Mouse (Mus musculus) lung, postnatal 0 days (tissue): ENCODE results near the gene Clic1. TPM values are rescaled to one million over a fixed set of nuclear protein-coding genes. Genes with fewer than 3 reads are reported as not detected.

Source experiments
- ATAC-seq: fragments of 200-750 bp; cut with Nextera tagmentation; 2 replicates; pipeline ENCODE4 v1.8.0; 2017; ENCODE audit warnings: moderate library complexity
- DNase-seq: peaks from one replicate; pipeline ENCODE4 v3.0.0-alpha.2; 2016; ENCODE audit warnings: low spot score
- H3K27ac ChIP-seq: fragments of 300-500 bp; sonication (generic); 2 replicates; pipeline ENCODE4 v1.5.1; 2014; ENCODE audit warnings: antibody characterized with exemption, mild to moderate bottlenecking, low read length, mixed read lengths
- H3K27me3 ChIP-seq: fragments of 300-500 bp; sonication (generic); replicated peaks from 2 replicates; pipeline ENCODE4 v1.6.1; 2014; ENCODE audit warnings: low read length, mixed read lengths; ENCODE audit not compliant: insufficient read depth
- H3K36me3 ChIP-seq: fragments of 300-500 bp; sonication (generic); 2 replicates; pipeline ENCODE4 v1.6.1; 2014; ENCODE audit warnings: low read length, mixed read lengths; ENCODE audit not compliant: insufficient read depth
- H3K4me1 ChIP-seq: fragments of 300-500 bp; sonication (generic); 2 replicates; pipeline ENCODE4 v1.6.1; 2014; ENCODE audit warnings: antibody characterized with exemption, low read depth, low read length, mixed read lengths; ENCODE audit not compliant: insufficient read depth
- H3K4me2 ChIP-seq: fragments of 300-500 bp; sonication (generic); replicated peaks from 2 replicates; pipeline ENCODE4 v1.6.1; 2014; ENCODE audit warnings: low read depth, mild to moderate bottlenecking, low read length, moderate library complexity, mixed read lengths
- H3K4me3 ChIP-seq: fragments of 300-500 bp; sonication (generic); 2 replicates; pipeline ENCODE4 v1.5.1; 2014; ENCODE audit warnings: low read depth, low read length
- H3K9ac ChIP-seq: fragments of 300-500 bp; sonication (generic); replicated peaks from 2 replicates; pipeline ENCODE4 v1.6.1; 2014; ENCODE audit warnings: low read depth, mild to moderate bottlenecking
- H3K9me3 ChIP-seq: fragments of 300-500 bp; sonication (generic); 2 replicates; pipeline ENCODE4 v1.6.1; 2016; ENCODE audit warnings: low read length, mixed read lengths
- CTCF ChIP-seq: IDR thresholded peaks from 2 replicates; pipeline ENCODE4 v1.5.1; 2016; ENCODE audit warnings: antibody characterized with exemption, mild to moderate bottlenecking
- EP300 ChIP-seq: IDR thresholded peaks from 2 replicates; pipeline ENCODE4 v1.6.1; 2016; ENCODE audit warnings: antibody characterized with exemption, mild to moderate bottlenecking, control low read depth
- WGBS: fragments of 180-500 bp; shearing (Covaris S2); extraction: QIAGEN DNeasy Blood & Tissue Kit; methylation state at CpG from one replicate; pipeline ENCODE4 v1.1.7; 2014; 5-methylcytosine and 5-hydroxymethylcytosine counted together
- polyA plus RNA-seq: library from polyadenylated mRNA; unstranded; fragments of >200 nt; fragmentation: Nextera tagmentation; extraction: Ambion mirVana; gene quantifications from 2 replicates; pipeline ENCODE4 v1.2.1, GENCODE M21; 2015

Clic1 gene
- polyA plus RNA-seq, 1 experiment from 2014 or later, result 355 TPM

GRCm38 (mm10) chr17:35104754-35105153 is 55.0 kb downstream of the Clic1 start:
- no peak overlapping the region for H3K4me2 ChIP-seq
- H3K27me3 ChIP-seq, result no peaks in the 10 kb centered on the region
- H3K36me3 ChIP-seq, result peaks cover 22% of the 10 kb centered on the region; the same call in 1 of the 2 replicates
- no peak overlapping the region for H3K27ac ChIP-seq
- H3K4me1 ChIP-seq, result no peaks in the 10 kb centered on the region
- DNase-seq (no peak), ATAC-seq (no peak)
- 67% methylated on average over 6 of the region's 6 CpGs for WGBS
- H3K4me3 ChIP-seq, result no peak overlapping the region
- TF ChIP-seq EP300 (no peak), CTCF (no peak)
- no peaks in the 10 kb centered on the region for H3K9me3 ChIP-seq
- H3K9ac ChIP-seq, result no peak overlapping the region

- H3K4me1 ChIP-seq, result no peaks in the 10 kb centered on the region
- H3K4me2 ChIP-seq, result no peak overlapping the region
- DNase-seq, result peak; percentile 66
- H3K9me3 ChIP-seq, result no peaks in the 10 kb centered on the region
- TF ChIP-seq EP300, result no peak
- TF ChIP-seq CTCF, result peak; percentile 73
- H3K4me3 ChIP-seq, result no peak overlapping the region
- H3K27ac ChIP-seq, result no peak overlapping the region
- 22% methylated on average over 13 of the region's 13 CpGs for WGBS
- H3K27me3 ChIP-seq, result no peaks in the 10 kb centered on the region
- ATAC-seq, result no peak
- peaks cover 22% of the 10 kb centered on the region; the same call in 1 of the 2 replicates for H3K36me3 ChIP-seq
- H3K9ac ChIP-seq, result no peak overlapping the region; the same call in 1 of the 2 replicates
These were observed 56.1 kb downstream of the Clic1 start for GRCm38 (mm10) chr17:35105740-35106389.

GRCm38 (mm10) chr17:35106522-35106921 is 56.8 kb downstream of the Clic1 start:
- Histone ChIP-seq H3K4me2 (no peak overlapping the region), H3K27ac (no peak overlapping the region), H3K36me3 (peaks cover 17% of the 10 kb centered on the region; the same call in 1 of the 2 replicates), H3K9ac (no peak overlapping the region), H3K9me3 (no peaks in the 10 kb centered on the region), H3K4me3 (no peak overlapping the region), H3K27me3 (no peaks in the 10 kb centered on the region), H3K4me1 (no peaks in the 10 kb centered on the region)
- WGBS, result 55% methylated on average over 3 of the region's 3 CpGs
- TF ChIP-seq EP300, result no peak
- peak; percentile 26; the same call in 1 of the 2 replicates for TF ChIP-seq CTCF
- DNase-seq, result no peak
- ATAC-seq, result no peak

- no peaks in the 10 kb centered on the region for H3K27me3 ChIP-seq
- H3K4me1 ChIP-seq, result no peaks in the 10 kb centered on the region
- TF ChIP-seq CTCF (no peak), EP300 (no peak)
- H3K27ac ChIP-seq, result no peak within 1 kb of the TSS
- no peak within 1 kb of the TSS for H3K4me2 ChIP-seq
- 78% methylated on average over 6 of the region's 6 CpGs for WGBS
- ATAC-seq (no peak), DNase-seq (no peak)
- H3K9me3 ChIP-seq, result no peaks in the 10 kb centered on the region
- H3K9ac ChIP-seq, result no peak within 1 kb of the TSS
- H3K4me3 ChIP-seq, result no peak within 1 kb of the TSS
- H3K36me3 ChIP-seq, result 0 out of 2 replicates have a peak, but pooled peaks cover 5% of the 10 kb centered on the region
These were observed 58.3 kb downstream of the Clic1 start, which contains the start of gene Ly6g5c for GRCm38 (mm10) chr17:35108097-35108496. Gene Ly6g5c, plus strand, starts transcription at chr17:35108279.

Other genes starting within 250 kb of the Clic1 start
- gene Cyp21a1, start 245.4 kb upstream of the Clic1 start, polyA plus RNA-seq, result not detected in 2 replicates
- gene Stk19, start 213.0 kb upstream of the Clic1 start, polyA plus RNA-seq, result 34.7 and 37.3 TPM in 2 replicates
- gene Dxo, start 212.9 kb upstream of the Clic1 start, polyA plus RNA-seq, result 39.8 and 40.9 TPM in 2 replicates
- gene Skiv2l, start 199.8 kb upstream of the Clic1 start, polyA plus RNA-seq, result 30.6 and 32.1 TPM in 2 replicates
- 45.0 and 49.0 TPM in 2 replicates for gene Nelfe, start 199.6 kb upstream of the Clic1 start, polyA plus RNA-seq
- 8.1 and 10.6 TPM in 2 replicates for gene Cfb, start 187.4 kb upstream of the Clic1 start, polyA plus RNA-seq
- gene Zbtb12, start 170.5 kb upstream of the Clic1 start, polyA plus RNA-seq, result 0.89 and 0.99 TPM in 2 replicates
- not detected in 2 replicates for gene Gm20547, start 167.9 kb upstream of the Clic1 start, polyA plus RNA-seq
- 11.7 and 13.6 TPM in 2 replicates for gene C2, start 151.7 kb upstream of the Clic1 start, polyA plus RNA-seq
- gene Ehmt2, start 151.5 kb upstream of the Clic1 start, polyA plus RNA-seq, result 28.7 and 35.6 TPM in 2 replicates
- 7.0 and 7.3 TPM in 2 replicates for gene Slc44a4, start 135.5 kb upstream of the Clic1 start, polyA plus RNA-seq
- 31.9 and 34.2 TPM in 2 replicates for gene Neu1, start 118.7 kb upstream of the Clic1 start, polyA plus RNA-seq
- gene Hspa1b, start 90.7 kb upstream of the Clic1 start, polyA plus RNA-seq, result 0.35 and 0.50 TPM in 2 replicates
- not detected in 2 replicates for gene Gm20481, start 80.1 kb upstream of the Clic1 start, polyA plus RNA-seq
- gene Hspa1a, start 77.8 kb upstream of the Clic1 start, polyA plus RNA-seq, result 8.2 and 11.9 TPM in 2 replicates
- gene Hspa1l, start 77.3 kb upstream of the Clic1 start, polyA plus RNA-seq, result 0.70 and 0.79 TPM in 2 replicates
- gene Lsm2, start 68.1 kb upstream of the Clic1 start, polyA plus RNA-seq, result 47.3 and 55.4 TPM in 2 replicates
- 24.6 and 24.7 TPM in 2 replicates for gene Vars, start 49.0 kb upstream of the Clic1 start, polyA plus RNA-seq
- 0.30 and 0.36 TPM in 2 replicates for gene Vwa7, start 33.4 kb upstream of the Clic1 start, polyA plus RNA-seq
- 1.7 TPM in 2 replicates for gene Sapcd1, start 21.9 kb upstream of the Clic1 start, polyA plus RNA-seq
- gene Msh5, start 3.2 kb upstream of the Clic1 start, polyA plus RNA-seq, result 1.8 and 2.4 TPM in 2 replicates
- gene Ddah2, start 9.1 kb downstream of the Clic1 start, polyA plus RNA-seq, result 238 and 247 TPM in 2 replicates
- 3.5 and 4.9 TPM in 2 replicates for gene Ly6g6c, start 15.4 kb downstream of the Clic1 start, polyA plus RNA-seq
- 2.1 and 2.3 TPM in 2 replicates for gene Mpig6b, start 16.2 kb downstream of the Clic1 start, polyA plus RNA-seq
- 2.8 and 3.1 TPM in 2 replicates for gene Ly6g6e, start 26.9 kb downstream of the Clic1 start, polyA plus RNA-seq
- 14.4 and 14.7 TPM in 2 replicates for gene Ly6g6d, start 28.1 kb downstream of the Clic1 start, polyA plus RNA-seq
- 0.71 and 0.74 TPM in 2 replicates for gene Ly6g6f, start 35.6 kb downstream of the Clic1 start, polyA plus RNA-seq
- gene Abhd16a, start 39.3 kb downstream of the Clic1 start, polyA plus RNA-seq, result 104 and 111 TPM in 2 replicates
- gene Ly6g5c, start 58.3 kb downstream of the Clic1 start, polyA plus RNA-seq, result not detected in 2 replicates
- gene Ly6g5b, start 65.5 kb downstream of the Clic1 start, polyA plus RNA-seq, result 0.60 and 0.69 TPM in 2 replicates
- 16.0 and 18.5 TPM in 2 replicates for gene Gpank1, start 71.5 kb downstream of the Clic1 start, polyA plus RNA-seq
- gene Csnk2b, start 72.1 kb downstream of the Clic1 start, polyA plus RNA-seq, result 203 and 207 TPM in 2 replicates
- 14.4 and 16.3 TPM in 2 replicates for gene D17H6S53E, start 76.4 kb downstream of the Clic1 start, polyA plus RNA-seq
- 0.19 and 0.27 TPM in 2 replicates for gene Apom, start 82.1 kb downstream of the Clic1 start, polyA plus RNA-seq
- 34.8 and 35.8 TPM in 2 replicates for gene Bag6, start 85.2 kb downstream of the Clic1 start, polyA plus RNA-seq
- 74.1 and 86.0 TPM in 2 replicates for gene Prrc2a, start 114.9 kb downstream of the Clic1 start, polyA plus RNA-seq
- gene Aif1, start 126.1 kb downstream of the Clic1 start, polyA plus RNA-seq, result 9.9 and 10.3 TPM in 2 replicates
- 24.8 and 27.5 TPM in 2 replicates for gene Lst1, start 138.5 kb downstream of the Clic1 start, polyA plus RNA-seq
- 2.3 and 3.0 TPM in 2 replicates for gene Ltb, start 144.5 kb downstream of the Clic1 start, polyA plus RNA-seq
- 0.95 and 3.7 TPM in 2 replicates for gene Tnf, start 152.0 kb downstream of the Clic1 start, polyA plus RNA-seq
- 0.11 TPM in 1 of 2 replicates, not detected in the other for gene Lta, start 155.4 kb downstream of the Clic1 start, polyA plus RNA-seq
- 0.60 TPM in 1 of 2 replicates, not detected in the other for gene Gm16181, start 170.9 kb downstream of the Clic1 start, polyA plus RNA-seq
- 4.7 and 6.1 TPM in 2 replicates for gene Atp6v1g2, start 183.7 kb downstream of the Clic1 start, polyA plus RNA-seq
- gene Nfkbil1, start 185.8 kb downstream of the Clic1 start, polyA plus RNA-seq, result 11.2 and 12.2 TPM in 2 replicates
- 161 and 170 TPM in 2 replicates for gene Ddx39b, start 191.8 kb downstream of the Clic1 start, polyA plus RNA-seq
- 530 and 579 TPM in 2 replicates for gene H2-D1, start 212.8 kb downstream of the Clic1 start, polyA plus RNA-seq